Mouse (Mus musculus) liver, postnatal 0 days (tissue): ENCODE measurements around the gene Frmd4b. TPM values are rescaled to one million over a fixed set of nuclear protein-coding genes. Genes with fewer than 3 reads are reported as not detected.

Experiments
- ATAC-seq: fragments of 200-750 bp; cut with Nextera tagmentation; 2 replicates; pipeline ENCODE4 v1.8.0; 2017; ENCODE audit warnings: mild to moderate bottlenecking, moderate library complexity
- DNase-seq: peaks from one replicate; pipeline ENCODE4 v3.0.0-alpha.2; 2016
- H3K27ac ChIP-seq: fragments of 300-500 bp; sonication (generic); 2 replicates; pipeline ENCODE4 v1.5.1; 2014; ENCODE audit warnings: antibody characterized with exemption, moderate library complexity, mild to moderate bottlenecking, low read depth
- H3K27me3 ChIP-seq: fragments of 300-500 bp; sonication (generic); 2 replicates; pipeline ENCODE4 v1.6.1; 2014; ENCODE audit warnings: low read length, control low read depth, mixed read lengths; ENCODE audit not compliant: insufficient read depth
- H3K36me3 ChIP-seq: fragments of 300-500 bp; sonication (generic); replicated peaks from 2 replicates; pipeline ENCODE4 v1.6.1; 2014; ENCODE audit warnings: mild to moderate bottlenecking, control low read depth, low read length, moderate library complexity, mixed read lengths; ENCODE audit not compliant: insufficient read depth
- H3K4me1 ChIP-seq: fragments of 300-500 bp; sonication (generic); 2 replicates; pipeline ENCODE4 v1.6.1; 2014; ENCODE audit warnings: antibody characterized with exemption, mild to moderate bottlenecking, control low read depth; ENCODE audit not compliant: insufficient read depth
- H3K4me2 ChIP-seq: fragments of 300-500 bp; sonication (generic); 2 replicates; pipeline ENCODE4 v1.6.1; 2014; ENCODE audit warnings: low read depth, mild to moderate bottlenecking, low read length, moderate library complexity, mixed read lengths
- H3K4me3 ChIP-seq: fragments of 300-500 bp; sonication (generic); 2 replicates; pipeline ENCODE4 v1.5.1; 2014; ENCODE audit warnings: low read depth, low read length
- H3K9ac ChIP-seq: fragments of 300-500 bp; sonication (generic); replicated peaks from 2 replicates; pipeline ENCODE4 v1.6.1; 2014; ENCODE audit warnings: mild to moderate bottlenecking, moderate library complexity
- H3K9me3 ChIP-seq: fragments of 300-500 bp; sonication (generic); 2 replicates; pipeline ENCODE4 v1.6.1; 2016; ENCODE audit warnings: mild to moderate bottlenecking, control low read depth, low read length, mixed read lengths
- CTCF ChIP-seq: sonication (generic); IDR thresholded peaks from 2 replicates; pipeline ENCODE4 v1.5.1; 2016; ENCODE audit warnings: antibody characterized with exemption, low read depth
- EP300 ChIP-seq: IDR thresholded peaks from 2 replicates; pipeline ENCODE4 v1.6.1; 2016; ENCODE audit warnings: antibody characterized with exemption, low read depth, mild to moderate bottlenecking
- WGBS: fragments of 180-500 bp; shearing (Covaris S2); extraction: QIAGEN DNeasy Blood & Tissue Kit; methylation state at CpG from one replicate; pipeline ENCODE4 v1.1.7; 2014; ENCODE audit not compliant: insufficient replicate concordance; 5-methylcytosine and 5-hydroxymethylcytosine counted together
- polyA plus RNA-seq: library from polyadenylated mRNA; unstranded; fragments of >200 nt; fragmentation: Nextera tagmentation; extraction: Ambion mirVana; gene quantifications from 2 replicates; pipeline ENCODE4 v1.2.1, GENCODE M21; 2015

Frmd4b gene
- polyA plus RNA-seq, 1 experiment from 2014 or later, result 8.3 TPM

DNA sequence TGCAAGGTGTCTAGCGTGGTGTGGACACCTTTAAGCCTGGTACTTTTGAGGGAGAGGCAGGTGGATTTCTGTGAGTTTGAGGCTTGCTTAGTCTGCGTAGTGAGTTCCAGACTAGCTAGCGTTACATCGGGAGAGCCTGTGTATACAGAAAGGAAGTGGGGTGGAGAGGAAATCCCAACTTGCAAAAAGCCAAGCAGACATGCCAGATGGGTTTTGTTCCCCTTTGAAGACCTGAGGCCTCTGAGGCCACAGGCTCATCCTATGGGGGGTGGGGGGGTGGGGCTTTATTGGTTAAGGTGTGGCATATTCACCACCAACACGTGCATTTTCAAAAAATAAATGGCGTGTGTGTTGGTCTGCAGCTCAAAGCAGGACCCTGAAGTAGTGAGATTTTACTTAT, 316.7 kb downstream of the Frmd4b start:
- H3K4me3 ChIP-seq, result no peak overlapping the region
- no peak overlapping the region for H3K27ac ChIP-seq
- H3K36me3 ChIP-seq, result peaks cover 52% of the 10 kb centered on the region
- H3K4me2 ChIP-seq, result no peak overlapping the region
- 46% methylated on average over 6 of the region's 6 CpGs for WGBS
- no peaks in the 10 kb centered on the region for H3K9me3 ChIP-seq
- TF ChIP-seq EP300, result no peak
- TF ChIP-seq CTCF, result no peak
- no peak overlapping the region for H3K9ac ChIP-seq
- ATAC-seq (no peak), DNase-seq (no peak)
- H3K4me1 ChIP-seq, result no peaks in the 10 kb centered on the region
- H3K27me3 ChIP-seq, result no peaks in the 10 kb centered on the region

DNA sequence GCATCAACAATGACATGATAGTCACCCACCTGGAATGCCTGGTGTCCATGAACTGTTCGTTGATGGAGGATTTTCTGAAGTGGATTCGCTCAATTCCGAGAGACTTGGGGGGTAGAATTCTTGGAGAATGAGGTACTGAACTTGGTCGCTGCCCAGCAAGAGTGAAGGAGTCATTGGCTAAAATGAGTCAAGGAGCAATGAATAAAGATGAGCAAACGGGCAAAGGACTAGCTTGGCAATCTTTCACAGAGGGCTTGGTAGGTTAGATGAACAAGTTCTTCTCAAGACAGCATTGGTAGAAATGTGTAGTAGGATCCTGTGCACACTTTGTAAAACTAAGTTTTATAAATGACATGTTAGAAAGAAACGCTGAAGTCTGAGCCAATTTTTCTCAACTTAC, 317.2 kb downstream of the Frmd4b start:
- DNase-seq (no peak), ATAC-seq (no peak)
- Histone ChIP-seq H3K9ac (no peak overlapping the region), H3K4me2 (no peak overlapping the region), H3K36me3 (peaks cover 51% of the 10 kb centered on the region), H3K4me1 (no peaks in the 10 kb centered on the region), H3K4me3 (no peak overlapping the region), H3K9me3 (no peaks in the 10 kb centered on the region), H3K27ac (no peak overlapping the region), H3K27me3 (no peaks in the 10 kb centered on the region)
- WGBS, result 82% methylated on average over 6 of the region's 6 CpGs
- TF ChIP-seq CTCF, result no peak
- TF ChIP-seq EP300, result no peak

DNA sequence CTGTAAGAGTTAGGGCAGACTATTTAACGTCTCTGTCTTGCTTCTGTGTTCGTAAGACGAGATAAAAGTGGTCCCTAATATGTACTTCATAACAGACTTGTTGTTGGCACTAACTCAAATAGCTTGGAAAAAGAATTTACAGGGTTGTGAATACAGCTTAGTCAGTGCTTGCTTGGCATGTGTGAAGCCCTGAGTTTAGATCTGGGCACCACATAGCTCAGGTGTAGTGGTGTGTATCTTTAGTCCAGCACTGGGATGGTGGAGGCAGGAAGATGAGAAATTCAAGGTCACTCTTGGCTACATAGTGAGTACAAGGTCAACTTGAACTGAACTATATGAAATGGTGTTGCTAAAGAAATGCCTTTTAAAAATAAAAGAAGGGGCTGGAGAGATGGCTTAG, 320.2 kb downstream of the Frmd4b start:
- no peak overlapping the region for H3K27ac ChIP-seq
- no peaks in the 10 kb centered on the region for H3K9me3 ChIP-seq
- no peak overlapping the region for H3K4me3 ChIP-seq
- H3K36me3 ChIP-seq, result peaks cover 54% of the 10 kb centered on the region
- no peak overlapping the region for H3K9ac ChIP-seq
- DNase-seq, result no peak
- no peaks in the 10 kb centered on the region for H3K27me3 ChIP-seq
- ATAC-seq, result no peak
- 77% methylated on average over 3 of the region's 3 CpGs for WGBS
- peaks cover 7% of the 10 kb centered on the region for H3K4me1 ChIP-seq
- TF ChIP-seq EP300, result no peak
- TF ChIP-seq CTCF, result no peak
- no peak overlapping the region for H3K4me2 ChIP-seq

DNA sequence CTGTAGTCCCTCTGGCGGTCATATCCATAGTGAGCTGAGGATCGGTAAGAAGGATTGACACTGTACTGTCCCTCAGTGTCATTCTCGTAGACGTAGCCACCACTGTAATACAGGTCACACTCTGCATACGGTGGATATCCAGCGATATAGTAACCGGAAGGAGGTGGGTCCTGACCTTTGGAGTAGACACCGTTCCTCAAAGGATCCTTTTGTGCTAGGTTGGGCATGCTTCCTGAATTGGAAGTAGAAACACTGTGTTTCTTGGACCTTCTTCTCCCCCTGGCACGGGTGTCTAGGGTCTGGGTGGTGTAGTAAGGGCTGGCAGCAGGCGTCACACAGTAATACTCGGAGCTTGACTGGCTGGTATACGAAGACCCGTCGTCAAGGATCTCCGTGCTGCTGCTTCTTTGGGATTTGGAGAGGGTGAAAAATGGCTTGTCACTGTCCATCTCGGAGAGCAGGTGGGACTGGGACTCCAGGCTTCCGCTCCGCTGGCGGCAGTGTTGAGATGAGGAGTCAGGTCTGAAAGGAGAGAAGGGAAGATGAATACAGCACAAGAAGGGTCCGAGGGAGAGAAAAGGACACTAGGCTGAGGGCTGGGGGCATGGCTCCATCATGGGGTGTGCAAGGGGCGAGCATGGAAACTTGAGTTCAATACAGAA, 321.3 kb downstream of the Frmd4b start:
- Histone ChIP-seq H3K36me3 (peaks cover 48% of the 10 kb centered on the region), H3K4me2 (no peak overlapping the region), H3K9me3 (no peaks in the 10 kb centered on the region), H3K4me3 (no peak overlapping the region), H3K27ac (no peak overlapping the region), H3K27me3 (no peaks in the 10 kb centered on the region), H3K4me1 (peaks cover 11% of the 10 kb centered on the region), H3K9ac (no peak overlapping the region)
- no peak for DNase-seq
- ATAC-seq, result no peak
- TF ChIP-seq CTCF (no peak), EP300 (no peak)
- 84% methylated on average over 21 of the region's 21 CpGs for WGBS

DNA sequence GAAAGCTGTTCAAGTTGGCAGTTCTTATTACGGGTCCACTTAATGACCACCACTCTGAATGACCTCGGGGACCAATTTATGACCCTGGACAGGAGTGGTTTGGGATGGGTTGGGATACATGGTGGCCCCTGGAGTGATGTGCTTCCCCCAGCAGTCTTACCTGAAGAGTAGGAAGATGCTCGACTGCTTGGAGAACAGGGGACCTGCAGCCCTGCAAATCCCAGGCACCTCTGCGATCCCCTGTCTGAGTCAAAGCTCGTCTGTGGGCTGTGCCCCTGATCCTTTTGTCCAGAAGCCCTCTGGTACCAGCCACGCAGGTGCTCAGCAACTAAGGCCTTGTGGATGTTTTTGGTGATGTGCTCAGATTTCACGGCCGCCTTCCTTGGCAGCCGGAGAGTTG, 321.9 kb downstream of the Frmd4b start:
- ATAC-seq, result no peak
- Histone ChIP-seq H3K27me3 (no peaks in the 10 kb centered on the region), H3K36me3 (peaks cover 43% of the 10 kb centered on the region), H3K27ac (no peak overlapping the region), H3K4me3 (no peak overlapping the region), H3K4me2 (no peak overlapping the region), H3K9ac (no peak overlapping the region), H3K4me1 (peaks cover 13% of the 10 kb centered on the region), H3K9me3 (no peaks in the 10 kb centered on the region)
- no peak for DNase-seq
- TF ChIP-seq EP300 (no peak), CTCF (no peak)
- 86% methylated on average over 9 of the region's 9 CpGs for WGBS

DNA sequence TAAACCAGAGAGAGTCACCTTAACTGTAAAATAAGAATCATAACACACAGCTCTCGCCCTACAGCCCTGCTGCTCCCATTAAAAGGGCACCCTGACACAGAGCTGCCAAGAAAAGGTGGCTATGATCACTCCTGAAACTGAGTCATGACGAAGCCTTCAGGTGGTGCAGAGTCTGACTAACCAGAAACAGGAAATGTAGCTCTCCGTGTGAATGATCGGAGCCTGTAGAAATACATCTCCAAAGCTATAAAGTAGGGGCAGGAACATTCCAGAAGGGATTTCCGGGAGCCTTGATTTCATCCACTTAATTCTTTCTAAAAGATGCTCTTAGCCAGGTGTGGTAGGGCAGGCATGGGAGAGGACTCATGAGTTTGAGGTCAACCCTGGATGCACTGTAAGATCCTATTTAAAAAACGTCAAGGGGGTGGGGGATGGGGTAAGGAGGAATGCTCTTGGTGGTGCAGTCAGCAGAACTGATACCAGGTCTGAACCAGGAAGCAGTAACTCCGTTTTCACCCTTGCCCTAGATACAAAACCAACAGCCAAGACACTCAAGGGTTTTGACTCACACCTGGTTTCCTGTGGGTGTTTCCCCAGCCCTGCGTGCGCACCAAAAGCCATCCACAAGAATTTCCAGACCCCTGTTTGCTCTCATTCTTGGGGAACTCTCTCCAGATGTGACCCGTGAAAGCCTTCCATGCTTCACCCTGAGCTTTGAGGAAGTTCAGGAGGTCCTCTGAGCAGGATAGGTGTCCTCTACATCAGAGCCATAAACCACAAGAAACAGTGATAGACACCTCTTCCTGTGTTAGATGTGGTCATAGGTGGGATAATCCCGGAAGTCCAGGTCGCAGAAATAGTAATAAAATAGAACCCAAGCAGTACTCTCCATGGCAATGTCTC, 323.4 kb downstream of the Frmd4b start:
- Histone ChIP-seq H3K36me3 (peaks cover 37% of the 10 kb centered on the region), H3K9ac (no peak overlapping the region), H3K27ac (no peak overlapping the region), H3K4me1 (peaks cover 18% of the 10 kb centered on the region), H3K4me3 (no peak overlapping the region), H3K9me3 (no peaks in the 10 kb centered on the region), H3K27me3 (no peaks in the 10 kb centered on the region), H3K4me2 (no peak overlapping the region)
- no peak for ATAC-seq
- TF ChIP-seq CTCF, result no peak
- 58% methylated on average over 12 of the region's 12 CpGs for WGBS
- no peak for DNase-seq
